Mouse (Mus musculus): Measurements from ENCODE around the gene Gm10644. TPM values are rescaled to one million over a fixed set of nuclear protein-coding genes. Genes with fewer than 3 reads are reported as not detected.

Gene Gm10644
- polyA plus RNA-seq, 1 experiment from 2014 or later: 0.13 TPM

DNA sequence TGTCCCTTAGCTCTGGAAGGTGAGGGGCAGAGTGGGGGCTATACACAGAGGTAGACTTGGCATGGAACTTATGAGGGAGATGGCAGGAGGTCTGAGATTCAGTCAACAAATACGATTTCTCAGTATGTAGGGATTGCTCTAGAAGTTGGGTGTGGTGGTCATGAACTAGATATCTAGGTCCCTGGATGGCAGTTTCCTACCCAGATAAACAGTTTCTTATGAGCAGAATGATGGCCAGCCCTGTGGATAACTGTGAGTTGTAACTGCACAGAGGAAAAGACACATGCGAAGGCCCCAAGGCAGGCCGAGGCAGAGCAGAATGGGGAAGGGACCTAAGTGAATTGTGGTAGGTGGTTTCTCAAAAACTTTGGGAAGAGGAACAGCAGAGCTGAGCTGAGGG, 40.8 kb downstream of the Gm10644 start:
- TF ChIP-seq EP300 (optimal IDR thresholded peaks at IDR 0.05) (no peak), CTCF (IDR thresholded peaks at IDR 0.05; ENCODE audit: low read depth) (no peak)
- ATAC-seq (ENCODE audit: low FRiP score, low TSS enrichment): no peak
- Histone ChIP-seq H3K4me3 (ENCODE audit: low read depth, low read length) (no peak overlapping the region), H3K9ac (ENCODE audit: low read length) (no peak overlapping the region), H3K4me2 (replicated peaks; ENCODE audit: low read depth) (no peak overlapping the region), H3K4me1 (replicated peaks; ENCODE audit: control insufficient read depth, insufficient read depth) (no peaks in the 10 kb centered on the region), H3K27ac (replicated peaks) (no peak overlapping the region), H3K9me3 (ENCODE audit: control insufficient read depth, low read length) (no peaks in the 10 kb centered on the region), H3K36me3 (ENCODE audit: control insufficient read depth, insufficient read depth, low read length) (no peaks in the 10 kb centered on the region), H3K27me3 (ENCODE audit: control insufficient read depth, insufficient read depth, low read length) (no peaks in the 10 kb centered on the region)
- no peak for DNase-seq (ENCODE audit: low spot score)
- 81% methylated on average over 3 of the region's 3 CpGs for WGBS

GRCm38 (mm10) chr8:83911809-83912731, 42.9 kb downstream of the Gm10644 start:
- Histone ChIP-seq H3K4me2 (replicated peaks; ENCODE audit: low read depth) (no peak overlapping the region), H3K27ac (replicated peaks) (no peak overlapping the region), H3K4me1 (replicated peaks; ENCODE audit: control insufficient read depth, insufficient read depth) (no peaks in the 10 kb centered on the region), H3K9ac (ENCODE audit: low read length) (no peak overlapping the region), H3K9me3 (ENCODE audit: control insufficient read depth, low read length) (no peaks in the 10 kb centered on the region), H3K36me3 (ENCODE audit: control insufficient read depth, insufficient read depth, low read length) (no peaks in the 10 kb centered on the region), H3K27me3 (ENCODE audit: control insufficient read depth, insufficient read depth, low read length) (no peaks in the 10 kb centered on the region), H3K4me3 (ENCODE audit: low read depth, low read length) (no peak overlapping the region)
- WGBS: 75% methylated on average over 5 of the region's 5 CpGs
- ATAC-seq (ENCODE audit: low FRiP score, low TSS enrichment) (no peak), DNase-seq (ENCODE audit: low spot score) (no peak)
- TF ChIP-seq EP300 (optimal IDR thresholded peaks at IDR 0.05) (no peak), CTCF (IDR thresholded peaks at IDR 0.05; ENCODE audit: low read depth) (no peak)

DNA sequence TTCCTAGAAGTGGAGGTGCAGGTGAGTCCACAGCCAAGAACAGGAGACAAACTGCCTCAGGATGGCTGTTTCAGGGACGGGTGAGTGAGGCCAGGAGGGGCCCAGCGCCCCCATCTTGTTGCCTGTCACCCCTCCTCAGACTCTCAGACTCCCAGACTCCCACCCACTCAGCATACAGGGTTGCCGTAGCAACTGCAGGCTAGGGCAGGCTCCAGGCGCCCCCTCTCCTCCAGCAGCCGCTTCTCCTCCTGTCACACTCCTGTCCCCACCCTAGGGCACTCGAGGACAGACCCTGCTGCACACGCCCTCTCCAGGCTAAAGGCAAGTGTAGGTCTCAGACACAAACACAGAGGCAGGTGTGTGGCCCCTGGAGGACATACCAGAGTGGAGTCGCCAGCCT, 45.7 kb downstream of the Gm10644 start:
- no peaks in the 10 kb centered on the region for H3K36me3 ChIP-seq (ENCODE audit: control insufficient read depth, insufficient read depth, low read length)
- ATAC-seq (ENCODE audit: low FRiP score, low TSS enrichment): no peak
- no peaks in the 10 kb centered on the region for H3K4me1 ChIP-seq (replicated peaks; ENCODE audit: control insufficient read depth, insufficient read depth)
- WGBS: 41% methylated on average over 8 of the region's 8 CpGs
- H3K4me2 ChIP-seq (replicated peaks; ENCODE audit: low read depth): no peak overlapping the region
- TF ChIP-seq CTCF (IDR thresholded peaks at IDR 0.05; ENCODE audit: low read depth) (0 out of 2 replicates have a peak, but pooled peaks have one; percentile 5), EP300 (optimal IDR thresholded peaks at IDR 0.05) (no peak)
- H3K9ac ChIP-seq (ENCODE audit: low read length): no peak overlapping the region
- H3K9me3 ChIP-seq (ENCODE audit: control insufficient read depth, low read length): no peaks in the 10 kb centered on the region
- no peak for DNase-seq (ENCODE audit: low spot score)
- H3K27ac ChIP-seq (replicated peaks): no peak overlapping the region
- no peak overlapping the region for H3K4me3 ChIP-seq (ENCODE audit: low read depth, low read length)
- no peaks in the 10 kb centered on the region for H3K27me3 ChIP-seq (ENCODE audit: control insufficient read depth, insufficient read depth, low read length)

- no peak overlapping the region for H3K9ac ChIP-seq (ENCODE audit: low read length)
- H3K27me3 ChIP-seq (ENCODE audit: control insufficient read depth, insufficient read depth, low read length): no peaks in the 10 kb centered on the region
- 71% methylated on average over 6 of the region's 6 CpGs for WGBS
- DNase-seq (ENCODE audit: low spot score) (no peak), ATAC-seq (ENCODE audit: low FRiP score, low TSS enrichment) (no peak)
- no peak for TF ChIP-seq CTCF (IDR thresholded peaks at IDR 0.05; ENCODE audit: low read depth)
- no peak for TF ChIP-seq EP300 (optimal IDR thresholded peaks at IDR 0.05)
- no peak overlapping the region for H3K4me3 ChIP-seq (ENCODE audit: low read depth, low read length)
- no peaks in the 10 kb centered on the region for H3K36me3 ChIP-seq (ENCODE audit: control insufficient read depth, insufficient read depth, low read length)
- no peaks in the 10 kb centered on the region for H3K9me3 ChIP-seq (ENCODE audit: control insufficient read depth, low read length)
- no peak overlapping the region for H3K4me2 ChIP-seq (replicated peaks; ENCODE audit: low read depth)
- no peak overlapping the region for H3K27ac ChIP-seq (replicated peaks)
- H3K4me1 ChIP-seq (replicated peaks; ENCODE audit: control insufficient read depth, insufficient read depth): no peaks in the 10 kb centered on the region
Measured at GRCm38 (mm10) chr8:83908583-83908982, 46.4 kb downstream of the Gm10644 start.

DNA sequence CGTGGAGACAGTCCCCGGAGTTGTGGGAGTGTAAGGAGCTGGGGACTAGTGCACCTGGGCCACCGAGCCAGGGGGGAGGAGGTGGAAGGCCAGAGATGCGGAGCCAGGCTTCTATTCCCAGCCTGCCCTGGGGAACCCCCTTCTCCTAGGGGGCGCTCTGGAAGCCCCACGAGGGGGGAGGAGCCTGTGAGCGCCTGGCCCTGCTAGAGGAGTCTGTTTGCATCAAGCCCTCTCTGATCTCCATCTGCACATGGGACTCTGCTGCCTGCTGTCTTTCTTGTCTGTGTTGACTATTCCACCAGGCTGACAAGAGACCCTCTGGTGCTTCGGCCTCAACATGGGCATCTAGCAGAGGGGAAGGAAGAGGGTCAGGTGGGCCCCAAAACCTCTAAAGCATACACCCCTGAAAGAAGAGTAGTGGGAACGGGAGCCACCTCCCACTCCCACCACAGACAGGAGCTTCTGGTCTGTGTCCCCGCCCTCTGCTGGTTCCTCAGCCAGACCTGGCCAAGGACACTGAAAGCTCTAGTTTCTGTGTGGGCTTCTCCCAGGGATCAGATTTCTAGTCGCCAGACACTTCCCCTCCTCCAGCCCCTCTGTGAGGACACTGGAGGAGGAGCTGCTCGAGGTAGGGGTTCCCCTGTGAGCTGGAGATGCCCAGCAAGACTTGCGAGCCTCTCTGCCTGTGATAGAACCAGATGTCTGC, 51.9 kb downstream of the Gm10644 start:
- DNase-seq (ENCODE audit: low spot score) (no peak), ATAC-seq (ENCODE audit: low FRiP score, low TSS enrichment) (no peak)
- Histone ChIP-seq H3K4me2 (replicated peaks; ENCODE audit: low read depth) (peak overlapping the region; percentile 17), H3K4me1 (replicated peaks; ENCODE audit: control insufficient read depth, insufficient read depth) (no peaks in the 10 kb centered on the region), H3K9ac (ENCODE audit: low read length) (no peak overlapping the region), H3K36me3 (ENCODE audit: control insufficient read depth, insufficient read depth, low read length) (no peaks in the 10 kb centered on the region), H3K4me3 (ENCODE audit: low read depth, low read length) (no peak overlapping the region), H3K27me3 (ENCODE audit: control insufficient read depth, insufficient read depth, low read length) (no peaks in the 10 kb centered on the region), H3K27ac (replicated peaks) (peak overlapping the region; percentile 1; the same call in 1 of the 2 replicates), H3K9me3 (ENCODE audit: control insufficient read depth, low read length) (no peaks in the 10 kb centered on the region)
- 17% methylated on average over 11 of the region's 13 CpGs for WGBS
- TF ChIP-seq EP300 (optimal IDR thresholded peaks at IDR 0.05): no peak
- TF ChIP-seq CTCF (IDR thresholded peaks at IDR 0.05; ENCODE audit: low read depth): peak; percentile 49

Data from stomach, postnatal 0 days (tissue).